Mouse (Mus musculus): ENCODE results near the gene Scn10a.
A peak's percentile ranks its signal among the peaks of the same experiment; 100 is the strongest.

Scn10a gene

DNA sequence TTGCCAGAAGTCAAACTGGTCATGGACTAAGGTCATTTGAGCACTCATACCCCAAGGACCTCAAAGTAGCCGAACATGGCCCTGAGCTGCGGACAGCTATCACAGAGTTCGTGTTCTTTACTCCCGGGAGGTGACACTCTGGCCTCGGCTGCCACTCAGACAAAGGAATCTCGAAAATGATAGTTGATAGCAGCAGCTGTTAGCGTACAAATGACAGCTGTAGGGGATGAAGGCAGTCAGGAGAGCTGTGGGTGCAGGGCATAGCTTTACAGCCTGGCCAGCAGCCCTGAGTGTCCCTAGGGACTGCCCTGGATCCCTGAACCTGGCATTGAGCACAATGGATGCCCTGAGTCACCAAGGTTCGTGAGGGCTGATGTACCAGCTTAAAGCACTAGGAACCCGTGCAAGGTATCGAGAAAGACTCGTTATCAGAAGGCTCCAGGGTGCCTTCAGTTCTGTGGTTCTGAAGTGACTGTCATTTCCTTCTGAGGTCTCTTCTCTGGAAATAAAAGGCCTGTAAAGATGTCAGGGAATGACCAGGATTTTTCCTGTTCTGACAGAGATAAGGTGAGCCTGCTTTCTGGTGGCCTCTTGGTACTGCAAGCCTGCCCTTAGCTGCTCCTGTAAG, 84.8 kb downstream of the Scn10a start:
- DNase-seq (ENCODE audit: low read depth, low spot score): no peak

DNA sequence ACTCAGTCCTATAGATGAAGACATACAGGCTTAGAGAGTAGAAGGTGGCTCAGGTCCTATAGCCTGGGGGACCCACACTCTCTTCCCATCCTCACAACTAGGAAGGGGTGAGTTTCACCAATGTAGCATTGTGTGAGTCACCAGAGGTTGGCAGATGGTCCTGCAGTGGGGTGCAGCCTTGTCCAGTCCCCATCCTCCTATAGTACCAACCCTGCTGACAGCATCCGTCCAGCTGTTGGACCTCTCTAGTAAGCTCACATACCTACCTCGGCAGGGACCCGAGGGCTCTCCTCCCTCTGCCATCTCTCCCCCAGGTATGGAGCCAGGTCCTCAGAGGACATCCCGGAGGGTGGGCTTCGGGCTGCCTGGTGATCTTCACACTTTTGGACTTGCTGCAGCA, 85.6 kb downstream of the Scn10a start:
- no peak for DNase-seq (ENCODE audit: low read depth, low spot score)

DNA sequence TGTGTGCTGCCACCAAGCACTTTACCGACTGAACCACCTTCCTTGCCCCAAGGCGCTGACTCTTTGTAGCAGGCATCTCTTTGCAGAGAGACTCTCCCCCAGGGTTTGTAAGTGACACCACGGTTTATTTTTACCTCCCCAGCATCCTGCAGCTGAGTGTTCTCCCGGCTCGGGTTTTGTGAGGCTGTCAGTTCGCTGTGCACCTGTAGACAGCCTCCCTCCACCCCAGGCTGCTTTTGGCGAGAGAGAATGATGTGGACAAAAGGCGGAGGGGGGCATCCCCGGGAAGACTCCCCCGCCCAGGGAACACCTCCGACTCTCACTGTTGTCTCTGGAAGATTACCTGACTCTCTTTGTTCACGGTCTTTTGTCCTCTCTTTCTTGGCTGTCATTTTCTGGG, 86.3 kb downstream of the Scn10a start:
- DNase-seq (ENCODE audit: low read depth, low spot score): no peak

DNA sequence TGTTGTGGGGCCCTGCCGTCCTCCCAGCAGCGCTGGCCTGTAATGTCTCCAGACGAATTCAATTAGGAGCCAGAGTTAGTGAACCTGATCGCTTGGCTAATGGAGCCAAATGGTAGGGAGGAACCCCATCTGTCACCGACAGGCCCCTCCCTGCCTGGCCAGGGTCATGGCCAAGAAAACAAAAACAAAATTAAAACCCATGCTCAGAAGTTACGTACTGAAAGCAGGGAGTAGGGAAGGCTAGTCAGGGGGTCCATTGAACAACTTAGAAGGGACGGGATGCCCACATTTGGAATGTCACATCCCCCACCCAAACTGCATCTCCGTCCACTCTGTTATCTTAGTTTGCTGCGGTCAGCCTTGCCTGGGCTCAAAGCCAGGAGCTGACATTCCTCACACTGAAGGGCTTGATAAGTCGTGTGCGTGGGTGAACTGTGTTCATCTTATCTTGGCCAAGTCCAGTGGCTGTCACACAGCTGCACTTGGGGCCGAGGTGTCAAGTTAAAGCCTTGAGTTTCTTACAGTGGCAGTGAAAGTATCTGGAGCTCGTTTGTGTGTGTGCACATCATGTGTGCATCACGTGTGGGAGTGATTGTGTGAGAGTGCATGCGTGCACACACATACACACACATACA, 87.1 kb downstream of the Scn10a start:
- DNase-seq (ENCODE audit: low read depth, low spot score): no peak

DNA sequence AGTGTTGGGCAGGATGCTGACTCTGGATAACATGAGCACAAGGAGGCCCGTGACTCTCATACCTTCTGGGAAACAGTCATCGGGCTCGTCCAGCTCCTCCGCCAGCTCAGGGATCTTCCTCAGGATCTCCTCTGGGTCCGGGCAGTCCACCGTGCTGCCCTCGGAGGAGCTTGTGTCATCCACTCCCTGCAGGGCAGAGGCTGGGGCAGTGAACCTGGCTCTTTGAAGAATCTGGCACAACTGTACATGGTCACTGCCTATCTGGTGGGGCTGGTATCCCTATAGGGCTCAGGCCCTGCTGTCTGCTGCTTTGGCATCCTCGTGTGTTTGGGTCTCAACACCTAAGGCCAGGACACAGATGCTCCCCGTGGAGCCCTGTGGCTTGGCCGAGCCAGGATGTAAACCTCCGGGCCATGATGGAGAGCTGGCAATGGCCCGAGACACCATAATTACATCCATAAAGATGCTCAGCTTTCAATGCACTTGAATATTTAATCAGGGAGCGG, 87.7 kb downstream of the Scn10a start:
- no peak for DNase-seq (ENCODE audit: low read depth, low spot score)

DNA sequence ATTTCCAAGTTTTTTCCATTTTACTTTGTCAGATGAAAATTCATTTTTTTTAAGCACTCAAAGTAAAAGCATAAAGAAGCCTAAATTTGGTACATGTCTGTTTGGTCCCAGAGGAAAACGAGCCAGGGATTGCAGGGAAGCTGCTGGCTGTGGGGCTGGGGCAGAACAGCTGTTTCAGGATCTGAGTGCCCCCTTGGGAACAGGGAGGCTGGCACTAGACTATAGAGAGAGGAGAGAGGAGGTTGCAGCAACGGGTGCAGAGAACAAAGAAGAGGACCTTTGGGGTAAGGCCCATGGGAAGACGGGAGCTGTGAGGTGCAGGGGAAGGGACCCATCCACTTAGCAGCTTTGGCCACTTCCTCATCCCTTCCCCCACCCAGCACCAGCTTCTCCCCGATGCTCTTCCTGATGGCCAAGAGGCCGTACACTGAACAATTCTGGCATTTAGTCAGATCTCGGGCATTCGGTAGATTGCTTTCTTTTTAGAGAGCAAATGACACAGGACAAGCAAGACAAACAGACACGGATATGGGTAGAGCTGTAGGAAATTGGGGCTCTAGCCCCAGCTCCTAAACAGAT, 90.3 kb downstream of the Scn10a start:
- no peak for DNase-seq (ENCODE audit: low read depth, low spot score)

GRCm38 (mm10) chr9:119627227-119627626, 91.9 kb downstream of the Scn10a start:
- no peak for DNase-seq (ENCODE audit: low read depth, low spot score)

- no peak for DNase-seq (ENCODE audit: low read depth, low spot score)
Measured at GRCm38 (mm10) chr9:119624151-119624550, 95.0 kb downstream of the Scn10a start.

DNA sequence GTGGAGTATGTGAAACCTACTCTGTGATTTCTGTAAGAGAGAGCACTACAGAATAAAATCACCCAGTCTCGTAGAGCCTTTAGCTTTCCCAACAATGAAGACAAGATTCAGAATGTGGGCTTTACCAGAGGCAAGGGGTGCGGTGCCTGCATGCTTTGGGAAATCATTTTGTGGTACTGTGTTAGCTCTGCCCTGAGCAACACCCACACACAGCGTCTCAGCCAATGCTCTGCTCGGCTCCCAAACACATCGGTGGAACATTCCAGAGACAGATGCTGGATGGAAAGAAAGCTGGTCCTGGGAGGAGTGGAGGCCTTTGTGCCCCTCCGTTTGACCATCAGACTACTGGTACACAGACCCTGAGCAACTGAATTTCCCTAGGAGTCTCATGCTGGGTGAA, 104.3 kb downstream of the Scn10a start:
- no peak for DNase-seq (ENCODE audit: low read depth, low spot score)

DNA sequence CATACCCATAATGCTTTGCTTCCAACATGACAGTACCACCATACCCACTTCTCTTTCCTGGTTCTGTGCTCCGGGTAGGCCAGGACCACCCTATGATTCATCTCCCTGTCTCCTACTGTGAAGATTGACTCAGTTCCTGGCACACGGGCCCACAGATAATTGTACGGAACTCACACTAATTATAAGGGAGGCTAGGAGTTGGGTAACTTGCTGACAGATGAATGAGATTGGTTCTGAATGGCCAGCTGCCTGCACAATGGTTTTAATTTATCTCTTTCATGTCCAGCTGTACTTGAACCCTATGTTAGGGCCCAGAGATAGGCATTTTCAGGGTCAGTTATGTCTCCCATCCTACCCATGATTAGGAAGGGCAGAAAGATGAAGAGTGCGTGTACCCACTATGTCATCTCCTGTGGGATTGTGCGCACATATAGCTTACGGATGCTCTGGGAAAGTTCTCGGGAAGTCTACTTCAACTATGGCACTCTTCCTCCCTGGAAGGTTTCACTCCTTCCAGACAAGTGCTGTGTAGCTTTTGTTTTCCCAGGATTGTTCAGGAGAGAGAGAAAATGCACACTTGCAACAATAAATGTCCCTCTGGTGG, 108.5 kb downstream of the Scn10a start:
- DNase-seq (ENCODE audit: low read depth, low spot score): no peak

DNA sequence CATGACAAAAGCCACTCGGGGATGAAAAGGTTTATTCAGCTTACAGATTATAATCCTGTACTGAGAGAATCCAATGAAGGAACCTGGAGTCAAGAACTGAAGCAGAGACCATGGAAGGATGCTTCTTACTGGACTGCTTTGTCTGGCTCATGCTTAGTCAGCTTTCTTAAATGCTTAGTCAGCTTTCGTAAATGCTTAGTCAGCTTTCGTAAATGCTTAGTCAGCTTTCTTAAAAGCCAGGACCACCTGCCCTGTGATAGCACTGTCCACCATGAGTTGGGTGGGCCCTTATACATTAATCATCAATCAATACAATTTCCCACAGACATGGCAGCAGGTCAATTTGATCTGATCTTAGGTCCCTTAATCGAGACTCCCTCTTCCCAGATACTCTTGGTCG, 112.2 kb downstream of the Scn10a start:
- DNase-seq (ENCODE audit: low read depth, low spot score): no peak

DNA sequence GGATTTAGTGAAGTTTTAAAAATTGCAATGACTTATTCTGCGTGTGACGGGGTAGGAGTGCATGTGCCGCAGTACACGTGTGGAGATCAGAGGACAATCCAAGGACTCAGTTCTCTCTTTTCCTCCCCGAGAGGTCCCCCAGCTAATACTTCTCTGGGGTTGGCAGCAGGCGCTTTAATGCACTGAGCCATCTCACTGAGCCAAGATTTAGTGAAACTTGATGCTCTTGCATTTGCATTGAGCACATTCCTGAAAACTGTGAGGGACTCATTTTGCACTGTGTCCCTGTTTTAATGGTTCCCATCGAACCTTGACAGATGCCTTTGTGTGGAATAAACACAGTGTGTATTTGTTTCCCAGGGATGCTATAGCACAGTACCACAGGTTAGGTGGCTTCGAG, 114.5 kb downstream of the Scn10a start:
- DNase-seq (ENCODE audit: low read depth, low spot score): no peak

GRCm38 (mm10) chr9:119598501-119598900, 120.6 kb downstream of the Scn10a start:
- no peak for DNase-seq (ENCODE audit: low read depth, low spot score)

DNA sequence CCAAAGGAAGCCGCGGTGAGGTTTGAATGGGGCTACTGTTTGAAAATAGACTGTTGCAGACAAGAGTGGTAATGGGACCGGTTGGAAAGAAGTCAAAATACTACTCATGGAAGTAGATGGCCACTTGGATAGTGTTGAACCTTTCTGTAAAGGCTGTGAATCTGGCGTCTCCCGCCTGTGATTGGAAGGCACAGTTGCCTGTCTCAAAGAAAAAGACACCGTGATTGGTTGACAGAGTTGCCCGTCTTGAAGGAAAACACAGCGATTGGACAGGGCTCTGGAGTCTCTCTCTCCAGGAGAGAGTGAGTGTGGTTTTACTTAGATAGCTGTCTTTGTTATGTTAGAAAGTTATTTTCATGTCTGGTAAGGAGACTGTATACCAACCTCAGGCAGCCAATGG, 121.8 kb downstream of the Scn10a start:
- DNase-seq (ENCODE audit: low read depth, low spot score): peak; percentile 84

- no peak for DNase-seq (ENCODE audit: low read depth, low spot score)
Measured at GRCm38 (mm10) chr9:119589592-119589991, 129.5 kb downstream of the Scn10a start.

- peak; percentile 32 for DNase-seq (ENCODE audit: low read depth, low spot score)
Measured at GRCm38 (mm10) chr9:119588763-119589449, 130.2 kb downstream of the Scn10a start.

- peak; percentile 88 for DNase-seq (ENCODE audit: low read depth, low spot score)
Measured at GRCm38 (mm10) chr9:119580668-119581067, 138.5 kb downstream of the Scn10a start.

GRCm38 (mm10) chr9:119580187-119580586, 138.9 kb downstream of the Scn10a start:
- no peak for DNase-seq (ENCODE audit: low read depth, low spot score)

- no peak for DNase-seq (ENCODE audit: low read depth, low spot score)
Measured at GRCm38 (mm10) chr9:119578636-119579438, 140.3 kb downstream of the Scn10a start, which contains the start of gene Scn5a. Gene Scn5a (minus strand): TSS chr9:119579016.

GRCm38 (mm10) chr9:119578311-119578635, 140.8 kb downstream of the Scn10a start:
- no peak for DNase-seq (ENCODE audit: low read depth, low spot score)

DNA sequence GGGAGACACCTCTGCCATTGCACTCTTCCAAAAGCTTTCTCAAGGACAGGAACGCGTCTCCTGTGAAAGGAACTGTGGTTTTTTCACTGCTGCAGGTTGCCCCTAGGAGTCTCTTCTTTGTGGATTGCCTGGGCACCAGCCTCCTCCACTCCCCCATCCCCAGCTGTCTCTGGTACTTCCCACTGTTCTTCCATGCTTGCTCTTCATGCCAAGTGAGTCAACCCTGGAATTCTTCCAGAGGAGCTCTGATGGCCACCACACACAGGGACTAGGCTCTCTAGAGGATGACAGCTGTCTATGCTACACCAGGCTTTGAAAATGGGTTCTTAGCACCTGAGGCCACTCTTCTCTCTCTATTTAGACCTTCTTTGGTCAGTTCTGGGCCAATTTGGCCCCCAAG, 142.1 kb downstream of the Scn10a start:
- DNase-seq (ENCODE audit: low read depth, low spot score): no peak
